Mouse (Mus musculus) liver, embryonic 13.5 days (tissue): ENCODE results near the gene Aatk. TPM values are rescaled to one million over a fixed set of nuclear protein-coding genes. Genes with fewer than 3 reads are reported as not detected.

Experiments used
- ATAC-seq: fragments of 200-750 bp; cut with Nextera tagmentation; 2 replicates; pipeline ENCODE4 v1.8.0; 2017; ENCODE audit warnings: low read depth, mild to moderate bottlenecking, moderate number of reproducible peaks, moderate library complexity
- DNase-seq: peaks from one replicate; pipeline ENCODE4 v3.0.0; 2022
- H3K27ac ChIP-seq: fragments of 300-500 bp; sonication (generic); 2 replicates; pipeline ENCODE4 v1.5.1; 2015; ENCODE audit warnings: moderate library complexity, mild to moderate bottlenecking, inconsistent platforms
- H3K27me3 ChIP-seq: fragments of 300-500 bp; sonication (generic); 2 replicates; pipeline ENCODE4 v1.6.1; 2015; ENCODE audit warnings: mild to moderate bottlenecking, inconsistent platforms
- H3K36me3 ChIP-seq: fragments of 300-500 bp; sonication (generic); 2 replicates; pipeline ENCODE4 v1.6.1; 2015; ENCODE audit warnings: mild to moderate bottlenecking, inconsistent platforms
- H3K4me1 ChIP-seq: fragments of 300-500 bp; sonication (generic); replicated peaks from 2 replicates; pipeline ENCODE4 v1.6.1; 2015; ENCODE audit warnings: inconsistent platforms
- H3K4me2 ChIP-seq: fragments of 300-500 bp; sonication (generic); 2 replicates; pipeline ENCODE4 v1.6.1; 2015; ENCODE audit warnings: inconsistent platforms, mild to moderate bottlenecking, moderate library complexity
- H3K4me3 ChIP-seq: fragments of 300-500 bp; sonication (generic); replicated peaks from 2 replicates; pipeline ENCODE4 v1.5.1; 2015; ENCODE audit warnings: mild to moderate bottlenecking, inconsistent platforms
- H3K9ac ChIP-seq: fragments of 300-500 bp; sonication (generic); 2 replicates; pipeline ENCODE4 v1.6.1; 2015; ENCODE audit warnings: mild to moderate bottlenecking, inconsistent platforms
- H3K9me3 ChIP-seq: fragments of 300-500 bp; sonication (generic); replicated peaks from 2 replicates; pipeline ENCODE4 v1.6.1; 2016; ENCODE audit warnings: inconsistent platforms
- WGBS: fragments of 180-500 bp; shearing (Covaris S2); methylation state at CpG from one replicate; pipeline ENCODE4 v1.1.7; 2015; ENCODE audit not compliant: insufficient replicate concordance; 5-methylcytosine and 5-hydroxymethylcytosine counted together
- polyA plus RNA-seq: library from polyadenylated mRNA; unstranded; fragments of >200 nt; fragmentation: Nextera tagmentation; extraction: Ambion mirVana; gene quantifications from 2 replicates; pipeline ENCODE4 v1.2.1, GENCODE M21; 2015

Aatk gene
- polyA plus RNA-seq, 1 experiment from 2014 or later, result 0.32 TPM

- WGBS, result 39% methylated on average over 14 of the region's 14 CpGs
- DNase-seq (no peak), ATAC-seq (no peak)
- Histone ChIP-seq H3K4me2 (no peak overlapping the region), H3K4me1 (peaks cover 14% of the 10 kb centered on the region), H3K9ac (no peak overlapping the region), H3K27me3 (peaks cover 47% of the 10 kb centered on the region), H3K9me3 (no peaks in the 10 kb centered on the region), H3K36me3 (no peaks in the 10 kb centered on the region), H3K4me3 (no peak overlapping the region), H3K27ac (no peak overlapping the region)
These were observed 4.3 kb upstream of the Aatk start for GRCm38 (mm10) chr11:120051124-120051811.

- WGBS, result 65% methylated on average over 8 of the region's 8 CpGs
These were observed 2.1 kb upstream of the Aatk start for GRCm38 (mm10) chr11:120049067-120049466.

GRCm38 (mm10) chr11:120048252-120048556 is 1.2 kb upstream of the Aatk start:
- no peak overlapping the region for H3K9ac ChIP-seq

More at GRCm38 (mm10) chr11:120049067-120049466, 2.1 kb upstream of the Aatk start:
- no peaks in the 10 kb centered on the region for H3K9me3 ChIP-seq
- H3K27ac ChIP-seq, result no peak overlapping the region
- H3K9ac ChIP-seq, result no peak overlapping the region
- peaks cover 62% of the 10 kb centered on the region for H3K27me3 ChIP-seq
- no peak overlapping the region for H3K4me3 ChIP-seq
- H3K4me2 ChIP-seq, result no peak overlapping the region
- H3K36me3 ChIP-seq, result no peaks in the 10 kb centered on the region
- no peak for DNase-seq
- ATAC-seq, result no peak
- H3K4me1 ChIP-seq, result peaks cover 19% of the 10 kb centered on the region

GRCm38 (mm10) chr11:120047531-120048251 is 724 bp upstream of the Aatk start:
- Histone ChIP-seq H3K36me3 (no peaks in the 10 kb centered on the region), H3K27ac (no peak overlapping the region), H3K9ac (no peak overlapping the region), H3K9me3 (no peaks in the 10 kb centered on the region), H3K4me1 (peaks cover 20% of the 10 kb centered on the region), H3K4me2 (peak overlapping the region; percentile 61; the same call in 1 of the 2 replicates), H3K27me3 (peaks cover 62% of the 10 kb centered on the region), H3K4me3 (no peak overlapping the region)
- no peak for DNase-seq
- no peak for ATAC-seq
- 17% methylated on average over 23 of the region's 23 CpGs for WGBS

More at GRCm38 (mm10) chr11:120048252-120048556, 1.2 kb upstream of the Aatk start:
- H3K4me1 ChIP-seq, result peaks cover 19% of the 10 kb centered on the region
- ATAC-seq (no peak), DNase-seq (no peak)
- no peak overlapping the region for H3K4me2 ChIP-seq
- no peak overlapping the region for H3K27ac ChIP-seq
- H3K4me3 ChIP-seq, result no peak overlapping the region
- WGBS, result 14% methylated on average over 23 of the region's 23 CpGs
- peaks cover 62% of the 10 kb centered on the region for H3K27me3 ChIP-seq
- no peaks in the 10 kb centered on the region for H3K9me3 ChIP-seq
- no peaks in the 10 kb centered on the region for H3K36me3 ChIP-seq

GRCm38 (mm10) chr11:120045839-120046552 is 971 bp downstream of the Aatk start:
- no peak for ATAC-seq
- peaks cover 36% of the 10 kb centered on the region for H3K4me1 ChIP-seq

GRCm38 (mm10) chr11:120045341-120045740 is 1.6 kb downstream of the Aatk start:
- H3K4me1 ChIP-seq, result peaks cover 41% of the 10 kb centered on the region
- no peak overlapping the region for H3K27ac ChIP-seq
- 61% methylated on average over 4 of the region's 4 CpGs for WGBS
- peaks cover 53% of the 10 kb centered on the region for H3K27me3 ChIP-seq
- no peak overlapping the region for H3K4me3 ChIP-seq
- H3K9ac ChIP-seq, result no peak overlapping the region
- no peak for DNase-seq
- H3K36me3 ChIP-seq, result no peaks in the 10 kb centered on the region
- H3K9me3 ChIP-seq, result no peaks in the 10 kb centered on the region
- no peak for ATAC-seq
- no peak overlapping the region for H3K4me2 ChIP-seq

More at GRCm38 (mm10) chr11:120045839-120046552, 971 bp downstream of the Aatk start:
- H3K27me3 ChIP-seq, result peaks cover 56% of the 10 kb centered on the region
- H3K4me3 ChIP-seq, result no peak overlapping the region; the same call in 1 of the 2 replicates
- no peak overlapping the region for H3K27ac ChIP-seq
- H3K9ac ChIP-seq, result no peak overlapping the region
- H3K4me2 ChIP-seq, result peak overlapping the region; percentile 61; the same call in 1 of the 2 replicates
- no peaks in the 10 kb centered on the region for H3K36me3 ChIP-seq
- WGBS, result 57% methylated on average over 11 of the region's 11 CpGs
- H3K9me3 ChIP-seq, result no peaks in the 10 kb centered on the region
- no peak for DNase-seq

GRCm38 (mm10) chr11:120042141-120042838 is 4.7 kb downstream of the Aatk start:
- no peaks in the 10 kb centered on the region for H3K9me3 ChIP-seq
- WGBS, result 42% methylated on average over 7 of the region's 7 CpGs
- no peak for DNase-seq
- H3K4me2 ChIP-seq, result no peak overlapping the region
- ATAC-seq, result no peak
- H3K27ac ChIP-seq, result peak overlapping the region; percentile 51
- H3K36me3 ChIP-seq, result no peaks in the 10 kb centered on the region
- no peak overlapping the region for H3K9ac ChIP-seq
- peaks cover 26% of the 10 kb centered on the region for H3K27me3 ChIP-seq
- H3K4me1 ChIP-seq, result peaks cover 41% of the 10 kb centered on the region
- H3K4me3 ChIP-seq, result no peak overlapping the region

- Histone ChIP-seq H3K27ac (peak overlapping the region; percentile 51), H3K4me2 (peak overlapping the region; percentile 21; the same call in 1 of the 2 replicates)
These were observed 5.5 kb downstream of the Aatk start for GRCm38 (mm10) chr11:120041191-120042123.

GRCm38 (mm10) chr11:120040440-120040839 is 6.5 kb downstream of the Aatk start:
- DNase-seq (no peak), ATAC-seq (no peak)
- Histone ChIP-seq H3K27ac (no peak overlapping the region), H3K36me3 (no peaks in the 10 kb centered on the region), H3K4me3 (no peak overlapping the region), H3K4me1 (peaks cover 29% of the 10 kb centered on the region), H3K9ac (no peak overlapping the region), H3K4me2 (peak overlapping the region; percentile 21; the same call in 1 of the 2 replicates), H3K27me3 (peaks cover 7% of the 10 kb centered on the region), H3K9me3 (no peaks in the 10 kb centered on the region)
- whole genome bisulfite sequencing, result 36% methylated on average over 8 of the region's 8 CpGs

More at GRCm38 (mm10) chr11:120041191-120042123, 5.5 kb downstream of the Aatk start:
- Histone ChIP-seq H3K36me3 (no peaks in the 10 kb centered on the region), H3K4me3 (no peak overlapping the region; the same call in 1 of the 2 replicates), H3K9ac (no peak overlapping the region), H3K9me3 (no peaks in the 10 kb centered on the region), H3K27me3 (peaks cover 17% of the 10 kb centered on the region), H3K4me1 (peaks cover 35% of the 10 kb centered on the region)
- DNase-seq (no peak), ATAC-seq (peak; percentile 66)
- 44% methylated on average over 13 of the region's 13 CpGs for WGBS

- peaks cover 34% of the 10 kb centered on the region for H3K4me1 ChIP-seq
- H3K9ac ChIP-seq, result no peak overlapping the region
- H3K4me3 ChIP-seq, result no peak overlapping the region
- peak overlapping the region; percentile 40 for H3K27ac ChIP-seq
- no peak for ATAC-seq
- H3K36me3 ChIP-seq, result no peaks in the 10 kb centered on the region
- H3K4me2 ChIP-seq, result no peak overlapping the region
- WGBS, result 28% methylated on average over 4 of the region's 4 CpGs
- H3K27me3 ChIP-seq, result no peaks in the 10 kb centered on the region
- H3K9me3 ChIP-seq, result no peaks in the 10 kb centered on the region
- no peak for DNase-seq
These were observed 7.4 kb downstream of the Aatk start for GRCm38 (mm10) chr11:120039581-120039980.
